Mouse (Mus musculus): ENCODE measurements at regions not wholly inside any gene's neighbourhood (a gene's known extent, or its start where the extent isn't known, plus 50 kb on each side); places are given as distances from the start of the nearest gene placed in this dataset.

- DNase-seq (ENCODE audit: low spot score): no peak
- Histone ChIP-seq H3K27me3 (ENCODE audit: control insufficient read depth, insufficient read depth, low read length) (no peaks in the 10 kb centered on the region), H3K4me2 (replicated peaks; ENCODE audit: low read depth) (no peak overlapping the region), H3K9ac (ENCODE audit: low read length) (no peak overlapping the region), H3K4me1 (replicated peaks; ENCODE audit: control insufficient read depth, insufficient read depth) (no peaks in the 10 kb centered on the region), H3K9me3 (ENCODE audit: control insufficient read depth, low read length) (no peaks in the 10 kb centered on the region), H3K4me3 (ENCODE audit: low read depth, low read length) (no peak overlapping the region), H3K36me3 (ENCODE audit: control insufficient read depth, insufficient read depth, low read length) (no peaks in the 10 kb centered on the region), H3K27ac (replicated peaks) (no peak overlapping the region)
- 85% methylated on average over 3 of the region's 3 CpGs for WGBS
- TF ChIP-seq EP300 (optimal IDR thresholded peaks at IDR 0.05) (no peak), CTCF (IDR thresholded peaks at IDR 0.05; ENCODE audit: low read depth) (peak; percentile 58)
- no peak for ATAC-seq (ENCODE audit: low FRiP score, low TSS enrichment)
Measured at GRCm38 (mm10) chr2:12492369-12492768, 73.1 kb upstream of the Mindy3 start.

DNA sequence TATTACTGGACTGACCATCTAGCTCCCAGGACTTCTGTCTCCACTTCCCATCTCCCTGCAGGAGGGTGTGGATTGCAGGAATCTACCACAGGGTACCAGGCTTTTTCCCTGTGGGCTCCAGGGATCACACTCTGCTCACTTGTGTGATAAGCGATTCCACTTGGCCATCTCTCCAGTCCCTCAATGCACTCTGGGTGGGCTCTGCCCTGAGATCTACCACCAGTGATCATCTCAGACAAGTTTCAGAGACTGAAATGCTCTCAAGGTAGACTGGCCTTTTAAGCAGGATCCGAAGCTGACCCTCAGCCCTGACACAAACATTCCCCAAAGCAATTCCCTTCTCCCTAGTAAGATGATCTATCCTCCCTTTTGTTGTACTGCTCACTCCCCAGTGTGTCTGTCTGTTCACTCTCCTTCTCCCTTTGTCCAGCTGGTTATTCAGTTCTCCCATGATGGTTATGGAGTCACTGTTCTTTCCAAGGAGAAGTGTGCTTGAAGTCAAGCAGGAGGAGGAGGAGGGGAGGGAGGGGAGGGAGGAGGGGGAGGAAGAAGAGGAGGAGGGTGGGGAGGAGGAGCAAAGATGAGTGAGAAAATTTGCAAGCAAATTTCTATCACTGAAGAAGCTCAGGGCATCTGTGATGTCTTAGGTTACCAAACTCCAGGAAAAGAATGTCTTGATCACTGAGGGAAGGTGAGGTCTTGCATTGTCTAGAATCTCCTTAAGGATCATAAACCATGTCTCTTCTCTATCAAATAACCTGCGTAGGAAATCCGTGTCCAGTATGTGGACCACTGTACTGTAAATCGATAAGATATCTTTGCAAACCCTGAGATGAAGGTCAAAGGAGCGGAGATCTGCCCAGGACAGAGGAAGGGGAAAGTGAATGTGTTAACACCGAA is 50.4 kb upstream of the Mindy3 start:
- Histone ChIP-seq H3K9me3 (ENCODE audit: control insufficient read depth, low read length) (no peaks in the 10 kb centered on the region), H3K4me2 (replicated peaks; ENCODE audit: low read depth) (no peak overlapping the region), H3K27me3 (ENCODE audit: control insufficient read depth, insufficient read depth, low read length) (no peaks in the 10 kb centered on the region), H3K9ac (ENCODE audit: low read length) (no peak overlapping the region), H3K36me3 (ENCODE audit: control insufficient read depth, insufficient read depth, low read length) (no peaks in the 10 kb centered on the region), H3K4me3 (ENCODE audit: low read depth, low read length) (no peak overlapping the region), H3K4me1 (replicated peaks; ENCODE audit: control insufficient read depth, insufficient read depth) (no peaks in the 10 kb centered on the region), H3K27ac (replicated peaks) (no peak overlapping the region)
- no peak for DNase-seq (ENCODE audit: low spot score)
- WGBS: 83% methylated on average over 7 of the region's 7 CpGs
- TF ChIP-seq CTCF (IDR thresholded peaks at IDR 0.05; ENCODE audit: low read depth): no peak
- no peak for TF ChIP-seq EP300 (optimal IDR thresholded peaks at IDR 0.05)
- ATAC-seq (ENCODE audit: low FRiP score, low TSS enrichment): no peak

Data from stomach, postnatal 0 days (tissue).